Mouse (Mus musculus) ZHBTc4 (cell line): ENCODE measurements around the gene Lmf2.

ENCODE experiments used
- DNase-seq: peaks from one replicate; pipeline ENCODE4 v3.0.0-alpha.2; 2011; ENCODE audit warnings: low read depth, low spot score

The Lmf2 gene

GRCm38 (mm10) chr15:89372536-89372935 is 17.1 kb upstream of the Lmf2 start:
- no peak for DNase-seq

DNA sequence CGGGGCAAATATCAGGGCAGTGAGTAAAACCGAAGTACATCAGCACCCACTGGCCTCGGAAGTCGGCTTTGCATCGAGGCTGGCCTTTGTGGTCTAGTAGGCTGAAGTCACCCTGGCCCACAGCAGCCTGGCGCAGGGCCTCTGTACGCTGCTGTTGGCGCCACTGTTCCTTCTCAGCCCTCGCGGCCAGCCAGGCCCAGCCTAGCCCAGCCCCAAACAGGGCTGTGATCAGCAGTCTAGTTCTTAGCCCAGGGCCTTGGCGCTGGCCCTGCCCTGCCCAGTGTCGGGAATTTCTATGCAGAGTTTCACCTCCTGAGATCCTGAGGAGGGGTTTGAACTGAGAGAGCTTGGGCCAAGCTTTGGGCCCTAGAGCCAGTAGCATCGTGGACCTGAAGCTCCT is 16.6 kb upstream of the Lmf2 start:
- no peak for DNase-seq

- no peak for DNase-seq
Observed at GRCm38 (mm10) chr15:89365141-89365551, 9.7 kb upstream of the Lmf2 start.

DNA sequence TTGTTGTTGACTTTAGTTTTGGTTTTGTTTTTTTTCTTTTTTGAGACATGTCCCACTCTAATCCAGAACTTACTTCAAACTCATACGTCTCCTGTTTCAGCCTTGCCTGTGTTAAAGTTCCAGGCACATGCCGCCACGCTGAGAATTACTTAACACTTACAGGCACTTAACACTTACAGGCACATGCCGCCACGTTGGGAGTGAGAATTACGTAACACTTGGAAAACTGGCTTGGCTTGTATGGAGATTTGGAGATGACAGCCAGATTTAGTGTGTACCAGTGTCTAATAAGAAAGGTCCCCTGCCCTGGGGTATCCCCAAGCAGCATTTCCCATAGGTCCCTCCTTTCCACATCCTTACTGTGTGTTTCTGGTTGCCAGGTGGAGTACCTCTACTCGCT is 7.6 kb upstream of the Lmf2 start:
- DNase-seq = no peak

DNA sequence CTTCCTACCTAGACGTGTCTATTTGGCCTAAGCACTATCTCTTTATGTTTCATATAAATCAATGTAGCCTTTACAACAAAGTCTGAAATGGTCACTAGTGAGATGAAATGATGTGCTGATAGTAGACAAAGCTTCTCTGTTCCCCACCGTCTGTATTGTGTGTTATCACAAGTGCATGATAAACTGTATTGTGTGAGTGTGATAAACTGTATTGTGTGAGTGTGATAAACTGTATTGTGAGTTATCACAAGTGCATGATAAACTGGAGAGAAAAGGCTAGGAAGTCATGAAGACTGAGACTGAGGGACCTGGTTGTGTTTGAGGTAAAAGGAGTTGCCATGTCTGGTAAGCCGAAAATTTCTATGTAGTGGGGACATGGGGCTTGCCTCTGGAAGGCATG is 3.3 kb upstream of the Lmf2 start:
- no peak for DNase-seq

DNA sequence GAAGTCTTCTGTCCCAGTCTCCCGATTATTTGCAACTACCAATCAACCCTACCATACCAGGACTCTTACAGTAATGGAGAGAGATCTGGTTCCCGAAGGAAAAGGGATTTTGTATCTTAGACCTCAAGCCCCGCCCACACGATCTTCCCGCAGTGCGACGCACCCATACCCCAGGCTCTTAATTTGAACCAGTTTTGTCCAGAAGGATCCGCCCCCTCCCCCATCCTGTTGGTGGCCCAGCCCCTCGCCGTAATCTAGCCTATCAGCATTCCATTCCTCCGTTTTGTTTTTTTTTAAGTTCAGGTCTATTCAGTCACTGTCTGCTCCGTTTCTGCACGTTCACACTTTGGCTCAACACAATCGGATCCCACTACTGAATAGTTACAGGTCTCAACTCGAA is 913 bp upstream of the Lmf2 start:
- peak; percentile 99 for DNase-seq

DNA sequence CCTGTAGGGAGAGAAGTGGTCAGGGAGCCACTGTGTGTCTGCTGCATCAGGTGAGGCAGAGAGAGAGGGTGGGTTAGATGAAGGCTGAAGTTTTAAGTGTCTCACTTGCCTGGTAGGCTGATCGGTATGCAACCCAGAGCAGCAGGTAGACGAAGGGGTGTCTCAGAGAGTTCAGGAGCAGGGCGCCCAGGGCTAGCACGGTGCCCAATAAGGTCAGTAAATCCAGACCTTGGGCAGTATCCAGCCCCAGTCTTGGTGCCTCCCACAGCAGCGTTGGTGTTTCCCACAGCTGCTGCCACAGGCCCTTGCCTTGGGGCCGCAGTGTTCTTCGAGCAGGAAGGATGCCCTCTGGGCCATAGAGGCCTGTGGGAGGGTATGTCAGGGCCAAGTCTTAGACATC is 1.0 kb downstream of the Lmf2 start:
- DNase-seq = no peak

GRCm38 (mm10) chr15:89353837-89354236 is 1.6 kb downstream of the Lmf2 start:
- no peak for DNase-seq

DNA sequence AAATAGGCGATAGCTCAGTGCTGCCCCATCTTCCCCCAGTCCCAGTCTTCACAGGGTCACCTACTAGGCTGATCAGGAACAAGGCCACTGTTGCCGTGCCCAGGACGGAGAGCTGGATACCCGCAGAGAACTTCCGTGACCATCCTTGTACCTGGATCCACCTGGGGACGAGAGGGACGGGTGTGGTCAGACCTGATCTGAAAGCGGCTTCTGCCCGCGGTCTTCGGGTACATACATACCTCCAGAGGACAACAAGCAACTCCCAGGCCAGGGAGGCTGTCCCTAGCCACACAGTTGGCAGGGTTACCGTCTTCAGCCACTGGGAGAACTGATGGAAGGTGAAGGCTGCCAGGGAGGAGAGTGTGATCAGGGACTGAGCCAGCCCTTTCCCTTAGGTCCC is 2.7 kb downstream of the Lmf2 start:
- no peak for DNase-seq

DNA sequence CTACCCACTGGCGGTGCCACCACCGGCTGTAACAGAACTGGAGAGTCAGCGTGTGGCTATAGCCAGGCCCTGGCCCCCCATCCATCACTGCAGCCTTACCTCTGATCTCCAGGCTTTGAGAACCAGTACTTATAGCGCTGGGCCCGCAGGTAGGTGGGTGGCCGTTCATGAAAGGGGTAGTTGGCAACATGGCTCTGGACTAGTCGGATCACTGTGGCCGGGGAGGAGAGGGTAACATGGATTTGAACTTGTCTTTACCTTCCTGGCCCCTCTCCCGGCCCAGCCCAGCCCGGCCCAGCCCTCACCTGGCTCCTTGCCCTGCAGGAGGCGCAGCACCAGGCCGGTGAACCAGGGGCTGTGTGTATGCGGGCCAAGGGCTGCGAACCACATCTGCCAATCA is 3.4 kb downstream of the Lmf2 start:
- DNase-seq = no peak

- no peak for DNase-seq
Observed at GRCm38 (mm10) chr15:89351302-89351701, 4.2 kb downstream of the Lmf2 start.

- no peak for DNase-seq
Observed at GRCm38 (mm10) chr15:89350447-89350846, 5.0 kb downstream of the Lmf2 start.

DNA sequence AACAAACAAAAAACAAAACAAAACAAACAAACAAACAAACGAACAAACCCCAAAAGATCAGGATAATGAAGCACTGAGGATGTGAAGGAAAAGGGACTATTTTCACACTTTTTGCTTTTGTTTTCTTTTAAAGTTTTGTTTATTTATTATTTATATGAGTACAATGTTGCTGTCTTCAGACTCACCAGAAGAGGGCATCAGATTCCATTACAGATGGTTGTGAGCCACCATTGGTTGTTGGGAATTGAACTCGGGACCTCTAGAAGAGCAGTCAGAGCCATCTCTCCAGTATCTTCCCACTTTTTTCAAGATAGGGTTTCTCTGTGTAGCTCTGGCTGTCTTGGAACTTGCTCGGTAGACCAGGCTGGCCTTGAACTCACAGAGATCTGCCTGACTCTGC is 12.1 kb downstream of the Lmf2 start:
- DNase-seq = no peak

GRCm38 (mm10) chr15:89341678-89342077 is 13.8 kb downstream of the Lmf2 start:
- no peak for DNase-seq

- DNase-seq = no peak
Observed at GRCm38 (mm10) chr15:89340136-89340535, 15.3 kb downstream of the Lmf2 start.

DNA sequence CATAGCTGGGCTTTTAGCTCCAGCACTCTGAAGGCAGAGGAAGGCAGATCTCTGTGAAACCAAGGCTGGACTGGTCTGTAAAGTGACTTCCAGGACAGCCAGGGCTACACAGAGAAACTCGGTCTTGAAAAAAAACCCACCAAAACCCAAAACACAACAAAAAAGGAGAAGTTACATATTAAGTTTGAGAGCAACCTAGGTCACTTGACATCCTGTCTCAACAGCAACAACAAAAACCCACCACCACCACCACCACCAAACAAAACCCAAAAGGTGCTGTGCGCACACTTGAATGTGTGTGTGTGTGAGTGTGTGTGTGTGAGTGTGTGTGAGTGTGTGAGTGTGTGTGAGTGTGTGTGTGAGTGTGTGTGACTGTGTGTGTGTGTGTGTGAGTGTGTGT is 15.8 kb downstream of the Lmf2 start:
- no peak for DNase-seq

DNA sequence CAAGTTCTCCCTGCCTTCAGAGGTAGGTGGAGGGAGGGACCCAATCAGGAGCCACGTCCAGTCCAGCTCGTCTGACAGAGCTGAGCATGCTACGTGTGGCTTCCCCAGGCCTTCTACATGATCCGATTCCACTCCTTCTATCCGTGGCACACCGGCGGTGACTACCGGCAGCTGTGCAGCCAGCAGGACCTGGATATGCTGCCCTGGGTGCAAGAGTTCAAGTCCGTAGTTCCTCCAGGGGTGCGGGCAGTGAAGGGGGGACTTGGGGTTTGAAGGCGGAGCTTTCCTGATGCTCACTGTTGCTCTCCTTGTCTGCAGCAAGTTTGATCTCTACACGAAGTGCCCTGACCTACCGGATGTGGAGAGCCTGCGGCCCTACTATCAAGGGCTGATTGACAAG is 19.0 kb downstream of the Lmf2 start:
- DNase-seq = peak; percentile 42

- DNase-seq = no peak
Observed at GRCm38 (mm10) chr15:89334774-89335537, 20.5 kb downstream of the Lmf2 start.

GRCm38 (mm10) chr15:89334271-89334670 is 21.2 kb downstream of the Lmf2 start, which contains the start of gene Miox:
Gene Miox (plus strand): TSS chr15:89334398.
- DNase-seq = no peak

- no peak for DNase-seq
Observed at GRCm38 (mm10) chr15:89326441-89326840, 29.0 kb downstream of the Lmf2 start.

DNA sequence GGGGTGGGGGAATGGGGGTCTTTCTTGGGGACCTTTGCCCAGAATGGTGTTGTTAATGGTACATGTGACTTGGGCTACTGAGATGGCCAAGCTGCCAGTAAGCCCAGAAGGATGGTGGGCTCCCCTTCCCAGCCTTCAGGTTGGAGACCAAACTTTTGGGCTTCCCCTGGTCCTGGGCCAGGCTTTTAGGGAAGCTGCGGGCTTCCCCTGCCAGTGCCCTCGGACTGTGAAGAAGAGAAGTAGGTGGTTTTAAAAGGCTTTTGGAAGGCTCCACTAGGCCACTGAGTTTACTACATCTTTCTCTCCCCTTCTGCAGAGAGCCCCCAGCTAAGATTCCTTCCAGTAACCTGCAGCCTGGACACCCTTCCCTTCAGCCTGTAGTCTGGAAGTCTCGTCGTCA is 31.8 kb downstream of the Lmf2 start:
- no peak for DNase-seq

GRCm38 (mm10) chr15:89322670-89323522 is 32.6 kb downstream of the Lmf2 start, which contains the start of gene Adm2:
Gene Adm2 (plus strand): TSS chr15:89322720.
- DNase-seq = peak; percentile 47

DNA sequence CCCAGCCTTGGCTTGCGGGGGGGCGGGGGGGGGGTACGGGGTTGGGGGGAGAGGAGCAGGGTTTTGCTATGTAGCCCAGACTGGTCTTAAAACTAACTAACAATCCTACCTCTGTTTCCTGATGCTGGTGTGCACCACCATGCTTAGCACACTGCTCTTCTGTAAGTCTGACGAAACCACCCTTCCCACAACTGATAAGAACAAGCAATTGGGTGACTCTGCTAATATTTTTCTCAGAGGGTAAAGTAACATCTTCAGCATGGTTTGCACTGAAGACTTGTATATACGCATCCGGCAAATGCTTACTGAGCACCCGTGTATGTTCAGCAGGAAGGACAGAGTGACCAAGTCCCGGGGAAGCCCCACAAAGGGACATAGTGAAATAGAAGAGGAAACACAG is 34.2 kb downstream of the Lmf2 start:
- no peak for DNase-seq
